Mouse (Mus musculus) embryo, embryonic 10 days (tissue): Measurements from ENCODE around the gene Gm20824.
"Not testable (repeated sequence)": the region's sequence is repeated elsewhere in the genome, so short reads cannot be mapped to it uniquely, and the experiment has no call there.

Source experiments
- DNase-seq: peaks from one replicate; pipeline ENCODE4 v3.0.0-alpha.2; 2015; ENCODE audit warnings: low spot score

Gene Gm20824

DNA sequence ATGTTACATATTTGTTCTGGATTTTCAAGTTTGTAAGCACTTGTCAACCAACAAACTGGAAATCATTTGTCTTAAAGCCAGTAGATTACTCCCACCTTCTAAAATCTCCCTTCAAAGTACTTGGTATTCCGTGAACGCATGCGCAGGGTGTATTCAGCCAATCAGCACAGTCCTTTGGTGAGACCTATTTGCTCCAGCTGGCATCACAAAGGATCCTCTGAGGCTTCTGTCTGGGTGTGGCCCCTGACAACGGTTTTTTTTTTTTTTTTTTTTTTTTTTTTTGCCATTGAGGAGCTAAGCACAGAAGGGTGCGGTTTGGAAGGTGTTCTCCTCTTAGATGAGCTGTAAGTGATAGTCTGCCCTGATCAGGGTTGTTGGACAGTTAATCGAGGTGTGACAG lies at the start of gene Gm20824:
Gene Gm20824, plus strand, starts transcription at position 301 of the 400 bp plus-strand sequence.
- DNase-seq, result not testable (repeated sequence)
